Mouse (Mus musculus): ENCODE data around the gene Vps37b. TPM values are rescaled to one million over a fixed set of nuclear protein-coding genes. Genes with fewer than 3 reads are reported as not detected.

Vps37b gene
- polyA plus RNA-seq, 3 experiments from 2014 or later = 18.4 to 21.9 (median 18.7) TPM

DNA sequence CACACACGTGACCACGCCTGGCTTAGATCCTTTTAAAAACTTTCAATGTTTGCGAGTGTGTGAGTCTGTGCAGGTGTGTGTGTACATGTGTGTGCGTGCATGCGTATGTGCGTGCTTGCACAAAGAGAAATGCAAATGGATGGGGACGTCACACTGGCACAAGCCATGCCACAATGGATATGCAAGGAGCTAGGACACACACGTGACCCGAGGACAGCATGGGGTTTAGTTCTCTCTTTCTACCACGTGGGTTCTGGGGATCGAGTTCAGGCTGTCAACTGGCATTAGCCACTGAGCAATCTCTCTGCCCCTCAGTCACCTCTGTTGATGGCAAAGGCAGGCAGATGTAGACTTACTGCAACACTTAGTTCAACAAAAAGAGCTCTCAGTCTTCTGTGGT lies 10.4 kb downstream of the Vps37b start:
- no peak for ATAC-seq

DNA sequence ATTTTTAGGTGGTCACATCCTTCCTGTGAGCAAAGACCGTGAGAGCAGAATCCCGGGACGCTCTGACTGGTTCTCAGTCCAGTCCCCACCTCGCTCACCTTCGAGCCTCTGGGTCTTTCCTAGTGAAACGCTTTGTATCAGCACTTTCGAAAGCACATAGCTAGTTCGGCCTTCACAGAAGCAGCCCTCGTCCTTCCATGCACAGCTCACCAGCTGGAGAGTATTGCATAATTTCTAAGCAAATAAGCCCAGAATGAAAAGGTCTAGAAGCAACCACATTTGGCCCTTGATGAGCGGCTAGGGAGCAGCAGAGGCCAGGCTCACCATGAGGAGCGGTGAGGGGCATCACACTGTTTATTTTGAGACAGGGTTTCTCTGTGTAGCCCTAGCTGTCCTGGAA lies 10.9 kb downstream of the Vps37b start:
- ATAC-seq = no peak

DNA sequence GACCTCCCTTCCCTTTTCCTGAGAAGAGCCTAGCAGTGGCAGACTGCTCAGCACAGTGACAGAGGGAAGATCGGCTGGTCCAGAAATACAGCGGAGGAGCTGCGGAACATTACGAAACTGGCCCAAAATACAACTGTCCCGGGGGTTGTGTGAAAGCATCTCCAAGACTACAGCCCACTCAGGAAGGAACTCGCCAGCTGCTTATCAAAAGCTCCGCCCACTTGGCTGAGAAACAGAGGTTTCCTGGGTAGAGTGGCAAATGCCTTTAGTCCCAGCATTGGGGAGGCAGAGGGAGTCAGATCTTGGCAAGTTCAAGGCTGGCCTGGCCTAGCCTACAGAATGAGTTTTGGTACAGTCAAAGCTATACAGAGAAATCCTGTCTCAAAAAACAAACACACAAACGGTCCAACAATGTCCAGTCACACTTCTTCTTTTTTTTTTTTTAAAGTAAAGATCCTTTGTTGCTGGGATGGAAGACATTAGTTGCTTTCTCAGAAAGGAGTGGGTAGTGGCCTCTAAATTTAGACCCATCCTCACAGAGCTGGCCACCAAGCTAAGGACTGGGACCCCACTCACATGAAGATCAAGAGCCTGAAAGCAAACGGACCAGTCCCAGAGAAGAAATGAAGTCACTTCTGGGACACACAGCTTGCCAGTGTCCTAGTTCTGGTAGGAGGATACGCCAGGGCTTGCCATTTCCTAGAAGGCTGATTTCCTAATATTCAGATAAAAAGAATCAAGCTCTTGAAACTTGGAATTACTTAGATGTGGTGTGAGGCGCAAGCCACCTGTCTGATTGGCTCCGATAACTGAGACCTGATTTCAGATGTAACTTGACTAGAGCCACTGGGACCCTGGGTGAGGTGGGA lies 12.5 kb downstream of the Vps37b start:
- ATAC-seq = peak; percentile 55

DNA sequence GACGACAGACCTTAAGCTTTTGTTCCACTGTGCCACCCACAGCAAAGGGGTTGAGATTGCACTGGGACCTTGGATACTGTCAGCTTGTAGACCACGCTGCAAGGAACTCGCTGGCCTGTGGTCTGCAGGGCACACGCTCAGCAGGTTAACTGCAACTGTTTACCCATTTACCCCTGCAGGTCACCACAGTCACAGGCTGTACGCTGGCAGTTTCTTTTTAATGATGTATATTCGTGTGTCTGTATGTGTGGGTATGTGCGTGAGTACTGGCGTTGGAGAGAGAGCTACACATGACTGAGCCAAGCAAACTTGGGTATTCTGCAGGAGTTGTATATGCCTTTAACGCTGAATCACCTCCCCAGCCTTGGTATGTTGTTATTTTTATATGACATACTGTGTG lies 13.4 kb downstream of the Vps37b start:
- no peak for ATAC-seq

DNA sequence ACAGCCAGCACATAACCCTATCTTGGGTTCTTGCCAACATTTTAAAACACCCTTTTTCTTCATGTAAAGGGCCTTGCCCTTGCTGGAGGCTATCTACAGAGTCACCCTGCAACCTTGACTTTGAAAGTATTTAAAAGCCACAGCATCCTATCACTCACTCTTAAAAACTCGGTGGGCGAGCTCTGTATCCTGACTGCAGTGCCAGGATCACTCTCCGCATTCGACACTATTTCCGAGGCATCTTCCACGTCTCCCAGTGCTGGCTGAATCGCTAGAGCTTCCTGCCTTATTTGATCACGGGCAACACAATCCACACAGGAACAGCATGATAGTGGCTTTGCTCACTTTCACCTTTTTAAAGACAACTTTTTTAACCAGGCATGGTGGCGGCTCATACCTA lies 14.1 kb downstream of the Vps37b start:
- ATAC-seq = no peak

DNA sequence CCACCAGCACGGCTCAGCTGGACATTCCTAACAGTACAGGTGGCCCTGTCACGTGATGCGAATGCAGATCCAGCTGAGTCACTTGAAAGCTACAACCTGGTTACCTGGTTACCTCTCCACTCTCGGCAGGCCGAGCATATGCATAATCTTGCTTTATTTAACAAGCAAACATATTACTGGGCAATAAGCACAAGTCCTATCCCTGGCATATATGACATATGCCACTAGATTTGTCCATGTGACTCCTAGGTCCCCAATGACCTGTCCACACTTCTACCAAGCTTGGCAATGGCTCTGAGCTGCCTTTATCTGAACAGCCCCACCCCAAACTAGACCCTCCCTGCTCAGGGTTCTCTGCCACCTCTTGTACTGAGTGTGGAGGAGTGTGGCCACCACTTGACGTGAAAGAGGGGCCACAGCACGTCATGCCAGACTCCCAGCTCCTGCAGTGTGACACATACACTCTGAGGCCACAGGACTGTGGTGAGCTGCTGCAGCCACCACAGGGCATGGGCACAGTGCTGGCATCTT lies 15.7 kb downstream of the Vps37b start:
- ATAC-seq = no peak

DNA sequence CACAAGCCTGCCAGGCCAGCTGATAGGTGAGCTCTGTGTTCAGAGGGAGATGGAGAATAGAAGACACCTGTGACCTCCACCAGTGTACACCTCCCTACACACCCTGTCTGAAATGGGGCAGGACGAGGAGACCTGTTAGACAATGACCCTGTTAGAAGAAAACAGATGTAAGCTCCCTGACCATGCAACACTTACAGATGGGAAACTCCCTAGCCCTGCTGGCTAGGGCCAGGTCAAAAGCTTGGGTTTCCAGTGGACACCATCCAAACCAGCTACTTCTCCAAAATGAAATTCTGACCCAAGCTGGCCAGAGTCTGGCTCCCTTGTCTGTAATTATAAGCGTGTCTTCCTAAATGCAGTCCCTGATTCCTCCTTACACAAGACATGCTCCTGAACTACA lies 16.3 kb downstream of the Vps37b start:
- ATAC-seq = no peak

DNA sequence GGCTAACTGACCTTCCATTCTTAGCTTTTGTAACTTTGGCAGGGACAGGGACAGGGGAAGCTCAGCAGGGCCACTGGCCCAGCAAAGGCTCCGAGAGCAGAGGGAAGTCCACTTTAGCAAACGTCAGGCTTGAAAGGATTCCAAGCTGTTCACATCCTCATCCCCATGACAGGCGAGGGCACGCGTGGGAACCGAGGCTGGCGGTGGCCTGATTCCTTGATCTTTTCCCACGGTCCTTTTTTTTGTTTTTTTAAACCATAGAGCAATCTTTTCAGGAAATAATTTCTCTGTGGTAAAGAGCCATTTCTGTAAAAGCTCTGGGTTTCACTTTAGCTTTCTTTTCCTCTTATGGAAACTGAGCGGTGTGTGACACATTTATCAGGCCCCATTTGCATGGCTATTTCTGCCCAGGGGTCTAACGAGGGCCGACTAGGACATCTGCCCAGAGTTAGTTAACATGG lies 17.2 kb downstream of the Vps37b start:
- ATAC-seq = no peak

DNA sequence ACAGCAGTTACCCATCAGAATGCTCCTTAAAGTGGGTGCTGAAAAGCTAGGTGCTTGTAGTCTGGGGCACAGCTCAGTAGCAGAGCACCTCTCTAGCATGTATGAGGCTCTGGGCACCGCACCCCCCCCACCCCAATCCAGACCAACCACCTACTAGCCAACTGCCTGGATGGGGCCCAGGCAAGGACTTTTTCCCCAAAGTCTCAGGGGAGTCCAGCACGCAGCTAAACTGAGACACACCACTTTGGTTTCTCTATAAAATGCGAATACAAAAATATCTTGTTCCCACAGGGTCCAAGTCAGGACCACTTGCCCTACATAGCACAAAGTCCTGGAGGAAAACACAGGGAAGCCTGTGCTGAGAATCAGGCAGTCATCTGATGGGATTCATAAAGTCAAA lies 17.9 kb downstream of the Vps37b start:
- no peak for ATAC-seq

DNA sequence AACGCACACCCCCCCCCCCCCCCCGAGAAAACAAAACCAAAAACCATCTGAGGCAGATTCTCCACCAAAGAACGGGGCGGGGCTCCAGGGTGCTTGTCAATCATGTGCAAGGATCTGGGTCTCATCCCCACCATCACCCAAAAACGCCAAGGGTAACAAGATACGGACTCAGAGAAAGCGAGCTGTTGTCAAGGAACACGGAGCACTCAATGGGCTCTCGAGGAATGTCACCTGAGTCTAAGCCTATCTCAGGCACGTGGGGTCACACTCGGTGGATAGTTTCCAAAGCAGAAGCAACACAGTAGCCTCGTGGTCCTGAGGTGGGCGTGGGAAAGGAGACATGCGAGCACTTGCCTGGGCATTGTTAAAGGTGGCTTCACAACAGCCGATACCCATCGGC lies 18.3 kb downstream of the Vps37b start:
- no peak for ATAC-seq

DNA sequence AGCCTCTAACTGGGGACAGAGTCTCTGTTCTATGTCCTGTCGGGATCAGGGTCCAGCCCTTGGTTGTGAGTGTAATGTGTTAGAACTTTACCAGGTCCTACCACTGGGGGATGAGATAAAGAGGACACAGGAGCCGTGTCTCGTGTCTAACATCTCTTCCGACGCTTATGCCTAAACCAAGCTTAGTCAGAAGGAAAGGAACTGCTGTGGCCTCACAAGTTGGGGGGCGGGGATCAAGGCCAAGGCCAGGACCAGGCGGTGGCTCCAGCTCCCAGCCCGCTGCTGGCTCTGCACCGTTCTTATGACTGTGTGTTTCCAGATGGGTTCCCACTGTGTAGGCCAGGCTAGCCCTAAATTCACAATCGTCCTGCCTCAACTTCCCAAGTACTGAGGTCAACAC lies 19.2 kb downstream of the Vps37b start:
- ATAC-seq = no peak

DNA sequence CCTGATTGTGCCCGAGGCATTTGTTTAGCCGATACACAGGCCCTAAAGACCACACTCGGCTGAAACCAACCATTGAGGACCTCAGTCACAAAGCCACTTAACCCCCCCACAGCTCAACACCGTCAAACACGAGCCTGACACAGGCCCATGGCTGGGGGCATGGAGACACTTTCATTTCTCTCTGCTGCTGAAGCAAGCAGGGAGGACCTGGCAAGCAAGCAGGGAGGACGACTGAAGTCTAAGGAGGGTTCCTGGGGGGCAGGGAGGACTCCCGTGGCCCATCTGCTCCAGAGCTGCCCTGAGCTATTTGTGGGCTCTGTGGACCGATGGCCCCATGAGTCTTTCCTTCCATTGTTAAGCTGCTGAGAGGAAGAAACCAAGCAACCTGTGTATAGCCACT lies 20.1 kb downstream of the Vps37b start:
- no peak for ATAC-seq

DNA sequence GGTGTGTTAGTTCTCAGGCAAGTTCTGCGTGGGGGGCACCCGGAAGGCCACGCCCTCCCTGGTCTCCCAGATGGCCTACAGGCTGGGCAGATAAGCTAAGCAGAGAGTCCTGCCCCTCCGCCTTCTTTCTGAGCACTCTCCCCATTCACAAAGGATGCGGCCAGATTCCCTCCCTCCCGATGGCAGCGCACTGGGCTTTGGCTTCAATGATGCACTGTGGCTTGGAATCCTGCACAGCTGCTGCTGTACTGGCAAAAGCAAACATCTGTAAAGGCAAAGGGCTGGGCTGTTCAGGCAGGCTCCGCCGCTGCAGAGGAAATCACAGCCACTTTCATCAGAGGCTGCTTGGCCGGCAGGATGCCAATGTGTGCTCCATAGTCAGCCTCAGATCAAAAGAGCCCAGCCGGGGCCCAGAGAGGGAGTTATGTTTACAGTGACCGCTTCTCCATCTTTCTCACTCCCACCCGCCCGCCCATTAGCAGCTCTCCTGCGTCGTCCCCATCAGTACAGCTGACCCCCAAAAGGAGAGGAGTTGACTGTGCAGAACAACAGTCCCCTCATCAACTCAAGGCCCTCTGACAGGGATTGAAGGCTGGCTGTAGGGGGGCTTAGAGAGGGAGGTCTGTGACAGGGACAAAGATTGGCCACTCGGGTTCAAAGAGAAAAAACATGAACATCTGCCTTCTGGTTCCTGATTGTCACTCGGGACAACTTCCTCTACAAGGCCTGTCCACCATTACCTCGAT lies 21.0 kb downstream of the Vps37b start:
- no peak for ATAC-seq

DNA sequence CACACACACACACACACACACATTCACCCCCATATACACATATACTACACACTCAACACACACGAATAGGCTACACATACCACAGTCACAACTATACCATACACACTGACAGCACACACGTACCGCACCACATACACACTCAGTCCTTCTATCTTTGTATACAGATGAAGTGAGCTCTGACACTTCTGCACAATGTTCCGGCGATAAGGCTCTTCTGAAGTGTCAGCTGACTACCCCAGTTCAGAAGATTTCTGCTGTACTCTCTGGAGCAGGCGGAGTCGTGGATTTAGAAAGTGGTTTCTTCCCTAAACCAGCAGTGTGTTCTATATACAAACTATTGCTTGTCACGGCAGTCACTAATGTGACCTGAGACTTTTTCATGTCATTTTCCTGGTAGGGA lies 22.0 kb downstream of the Vps37b start:
- ATAC-seq = no peak

DNA sequence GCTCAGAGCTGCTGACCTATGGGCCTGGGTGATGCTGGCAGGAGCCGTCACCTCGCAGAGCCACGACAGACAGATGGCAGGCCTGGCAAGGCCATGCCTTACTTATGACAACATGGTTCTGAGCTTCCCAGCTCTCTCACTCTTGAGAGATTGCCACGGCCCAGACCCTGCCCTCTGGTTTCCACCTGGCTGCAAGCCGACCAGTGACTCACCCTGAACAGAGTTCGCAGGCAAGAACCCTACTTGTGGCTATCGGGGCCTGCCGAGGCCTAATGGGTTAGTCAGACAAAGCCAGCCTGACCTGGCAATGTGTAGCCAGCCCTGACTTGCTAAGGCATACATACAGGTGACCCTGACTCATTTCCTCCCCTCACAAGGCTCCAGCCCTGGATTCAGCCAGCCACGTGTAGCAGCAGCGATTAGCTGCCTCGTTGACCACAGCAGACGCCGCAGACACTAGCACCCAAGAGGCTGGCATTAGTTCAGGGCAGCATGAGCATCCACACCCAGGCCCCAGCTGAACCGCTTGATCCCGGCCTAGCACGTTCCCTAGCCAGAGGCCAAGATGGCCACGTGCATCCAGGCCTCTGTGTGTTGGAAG lies 25.1 kb downstream of the Vps37b start:
- ATAC-seq = no peak

DNA sequence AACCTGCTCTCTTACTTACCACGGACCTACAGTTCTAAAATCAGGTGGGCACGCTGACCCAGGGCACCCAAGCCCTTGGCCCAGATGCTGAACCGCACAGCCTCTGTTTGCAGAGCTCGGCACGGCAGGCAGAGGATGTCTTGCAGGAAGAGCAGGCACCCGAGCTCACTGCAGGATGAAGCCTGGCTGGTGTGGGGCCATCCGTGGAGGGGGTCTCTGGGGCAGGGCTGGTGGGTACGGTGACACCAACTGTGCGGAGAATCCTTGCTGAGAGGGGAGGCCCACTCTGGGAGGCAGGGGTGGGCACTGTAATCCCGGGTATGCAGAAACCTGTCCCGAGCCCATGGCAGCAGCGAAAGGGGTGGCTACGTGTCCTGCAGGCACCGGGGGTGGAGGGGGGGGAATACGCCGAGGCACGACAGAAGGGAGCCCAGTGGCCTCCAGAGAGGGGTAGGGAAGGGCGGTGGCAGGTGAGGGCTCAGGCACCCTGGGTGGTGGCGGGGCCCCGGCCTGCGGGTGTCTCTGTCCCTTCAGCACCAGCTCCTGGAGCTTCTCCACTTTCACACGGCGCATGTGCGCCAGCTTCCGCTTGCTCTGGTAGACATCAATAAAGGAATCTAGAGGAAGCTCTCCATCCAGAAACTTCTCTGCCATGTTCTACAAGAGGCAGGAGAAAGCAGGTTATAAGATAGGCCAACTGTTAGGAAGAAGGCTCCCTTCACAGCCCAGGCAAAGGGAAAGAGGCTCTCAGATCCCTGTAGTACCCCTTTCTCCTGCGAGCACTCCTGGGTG lies 25.8 kb downstream of the Vps37b start:
- ATAC-seq = no peak

DNA sequence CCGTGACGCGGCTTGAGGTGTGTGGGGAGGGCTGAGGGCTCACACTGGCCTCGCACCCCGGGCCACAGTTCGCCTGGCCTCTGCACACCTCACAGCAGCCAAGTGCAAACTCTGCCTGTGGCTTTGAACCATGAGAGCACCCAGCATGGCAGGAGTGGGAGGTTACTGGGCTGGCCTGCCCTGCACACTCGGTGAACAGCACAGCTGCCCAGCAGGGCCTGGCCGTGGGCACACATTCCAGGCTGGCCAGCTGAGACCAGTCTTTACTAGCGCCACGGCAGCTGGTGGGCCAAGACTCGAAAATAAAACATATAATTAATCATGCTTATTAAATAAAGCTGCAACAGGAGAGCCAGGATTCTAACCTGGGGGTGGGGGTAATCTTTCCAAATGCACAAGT lies 26.5 kb downstream of the Vps37b start:
- no peak for ATAC-seq

DNA sequence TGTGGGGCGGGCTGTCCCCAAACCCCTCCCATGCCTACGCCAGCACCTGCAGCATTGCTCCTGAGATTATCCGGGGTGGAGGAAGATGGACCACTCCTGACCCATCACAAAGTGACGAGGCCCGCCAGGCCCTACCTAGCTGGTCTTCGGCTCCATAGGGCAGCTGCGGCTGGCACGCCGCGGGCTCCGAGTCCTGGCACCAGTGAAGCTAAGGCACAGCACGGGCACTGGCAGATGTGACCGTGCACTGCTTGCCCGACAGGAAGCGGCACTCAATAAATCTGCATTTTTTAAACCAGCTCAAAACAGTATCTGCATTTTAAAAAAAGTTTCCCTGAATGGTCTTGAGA lies 26.9 kb downstream of the Vps37b start:
- ATAC-seq = no peak

DNA sequence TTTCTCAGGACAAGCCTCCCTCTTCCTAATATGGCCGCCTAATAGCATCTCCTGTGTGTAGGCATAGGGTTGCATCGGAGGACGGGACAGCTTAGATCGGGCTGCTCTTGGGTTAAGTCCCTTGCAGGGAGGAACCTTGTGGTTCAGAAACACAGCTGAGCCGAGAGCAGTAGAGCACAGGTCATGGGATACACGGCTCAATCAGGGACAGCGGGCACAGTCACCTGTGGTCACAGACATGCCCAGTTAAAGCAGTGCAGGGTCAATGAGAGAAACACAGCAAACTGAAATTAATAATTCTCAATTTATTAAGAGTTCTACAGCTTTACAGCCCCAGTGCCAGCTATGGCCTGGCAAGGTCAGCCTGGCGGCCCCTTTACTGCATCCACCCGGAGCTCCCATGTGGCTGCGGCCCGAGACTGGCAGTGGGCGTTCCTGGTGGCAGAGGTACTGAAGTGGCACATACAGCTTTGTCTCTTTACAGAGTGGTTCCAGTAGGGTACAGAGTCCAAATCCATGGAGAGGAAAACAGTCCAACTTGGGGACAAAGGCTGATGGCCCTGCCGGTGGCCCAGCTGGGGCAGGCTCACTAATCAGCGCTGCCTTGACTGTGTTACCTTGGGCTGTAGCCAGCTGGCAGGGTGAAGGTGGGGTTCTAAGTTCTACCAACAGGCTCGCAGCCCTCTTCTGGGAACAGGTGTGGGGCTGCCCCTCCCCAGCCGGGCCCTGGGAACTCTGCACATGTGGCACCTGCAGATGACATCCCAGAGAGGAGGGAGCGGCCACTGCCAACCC lies 27.5 kb downstream of the Vps37b start:
- no peak for ATAC-seq

DNA sequence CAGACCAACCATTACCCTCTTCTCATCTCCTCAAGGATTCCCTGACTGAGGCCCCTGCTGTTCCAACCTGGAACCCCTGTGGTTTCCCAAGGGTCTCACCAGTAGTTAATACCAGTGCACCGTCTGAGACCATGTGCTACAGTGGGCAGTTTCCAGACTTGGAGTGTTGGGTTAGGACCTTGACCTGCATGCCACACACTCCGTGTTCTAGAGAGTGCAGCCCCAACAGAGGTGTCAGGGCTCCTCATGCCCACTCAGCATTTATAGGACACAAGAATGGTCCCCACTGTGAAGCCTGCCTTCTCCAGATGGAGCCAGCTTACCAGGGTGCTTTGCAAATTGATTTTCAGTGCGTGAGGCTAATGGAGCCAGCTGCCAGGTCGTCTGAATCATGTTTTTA lies 28.7 kb downstream of the Vps37b start:
- ATAC-seq = no peak

DNA sequence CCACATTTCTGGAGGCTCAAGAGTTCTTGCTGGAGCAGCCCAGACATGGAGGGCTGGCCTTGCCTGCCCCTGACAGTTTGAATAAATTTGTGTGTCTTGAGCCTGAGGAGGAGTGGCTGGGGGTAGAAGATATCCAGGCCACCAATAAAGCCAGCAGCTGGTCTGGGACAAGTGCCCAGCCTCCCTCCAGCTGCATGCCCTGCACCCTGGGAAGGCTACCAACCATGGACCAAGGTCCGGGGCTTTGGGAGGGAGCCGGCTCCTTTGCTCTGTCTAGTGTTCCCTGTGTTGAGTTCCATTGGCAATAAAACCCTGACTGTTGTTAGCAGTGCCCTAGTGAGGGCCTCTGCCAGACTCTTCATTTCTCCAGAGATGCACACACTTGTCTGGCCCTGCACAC lies 29.2 kb downstream of the Vps37b start:
- no peak for ATAC-seq

DNA sequence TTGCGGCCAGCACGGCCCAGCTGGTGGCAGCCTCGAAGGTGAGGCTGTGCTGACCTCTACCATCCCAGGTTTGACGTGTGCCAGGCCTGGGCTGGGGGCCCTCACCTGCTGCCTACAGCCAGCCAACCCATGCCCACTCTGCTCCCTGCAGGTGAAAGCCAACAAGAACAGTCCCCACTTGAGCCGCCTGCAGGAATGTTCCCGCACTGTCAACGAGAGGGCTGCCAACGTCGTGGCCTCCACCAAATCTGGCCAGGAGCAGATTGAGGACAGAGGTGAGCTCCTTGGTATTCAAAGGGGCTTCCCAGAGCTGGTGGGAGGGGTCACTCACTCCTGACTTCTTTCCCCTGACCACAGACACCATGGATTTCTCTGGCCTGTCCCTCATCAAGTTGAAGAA lies 30.8 kb downstream of the Vps37b start:
- no peak for ATAC-seq
